Mouse (Mus musculus): Measurements from ENCODE around the gene Mgarp.

- TF ChIP-seq CTCF (IDR thresholded peaks at IDR 0.05; ENCODE audit: control insufficient read depth, insufficient read depth, insufficient replicate concordance, low read depth, low read length): no peak
- no peak for TF ChIP-seq POLR2A (IDR thresholded peaks at IDR 0.05; ENCODE audit: control insufficient read depth, low read depth, low read length)
Observed at GRCm38 (mm10) chr3:51377878-51378664, 18.5 kb downstream of the Mgarp start.

All from testis, adult 2 months (tissue).